Mouse (Mus musculus): ENCODE measurements around the gene Eef1akmt1.

The Eef1akmt1 gene

GRCm38 (mm10) chr14:57546131-57546530 lies 25.3 kb downstream of the Eef1akmt1 start:
- DNase-seq, result no peak

- no peak for DNase-seq
Observed at GRCm38 (mm10) chr14:57545526-57545925, 25.9 kb downstream of the Eef1akmt1 start.

GRCm38 (mm10) chr14:57543420-57544039 lies 27.9 kb downstream of the Eef1akmt1 start:
- DNase-seq, result no peak

- DNase-seq, result no peak
Observed at GRCm38 (mm10) chr14:57542231-57542630, 29.2 kb downstream of the Eef1akmt1 start.

- DNase-seq, result no peak
Observed at GRCm38 (mm10) chr14:57540683-57541082, 30.7 kb downstream of the Eef1akmt1 start.

GRCm38 (mm10) chr14:57537261-57538015 lies 34.0 kb downstream of the Eef1akmt1 start:
- no peak for DNase-seq

- no peak for DNase-seq
Observed at GRCm38 (mm10) chr14:57536820-57537219, 34.6 kb downstream of the Eef1akmt1 start.

- DNase-seq, result peak in 1 of 2 experiments; percentile 22
Observed at GRCm38 (mm10) chr14:57535646-57536045, 35.8 kb downstream of the Eef1akmt1 start.

- DNase-seq, result peak; percentile 14 to 28
Observed at GRCm38 (mm10) chr14:57534961-57535360, 36.5 kb downstream of the Eef1akmt1 start.

GRCm38 (mm10) chr14:57534346-57534745 lies 37.1 kb downstream of the Eef1akmt1 start:
- no peak for DNase-seq

GRCm38 (mm10) chr14:57533841-57534240 lies 37.6 kb downstream of the Eef1akmt1 start:
- no peak for DNase-seq

- DNase-seq, result peak; percentile 47 to 84
Observed at GRCm38 (mm10) chr14:57533214-57533613, 38.2 kb downstream of the Eef1akmt1 start.

GRCm38 (mm10) chr14:57532577-57532976 lies 38.8 kb downstream of the Eef1akmt1 start:
- DNase-seq, result no peak

GRCm38 (mm10) chr14:57529786-57530515 lies 41.5 kb downstream of the Eef1akmt1 start:
- DNase-seq, result no peak

- DNase-seq, result no peak
Observed at GRCm38 (mm10) chr14:57529086-57529785, 42.2 kb downstream of the Eef1akmt1 start.

- DNase-seq, result no peak
Observed at GRCm38 (mm10) chr14:57527598-57527997, 43.8 kb downstream of the Eef1akmt1 start.

- no peak for DNase-seq
Observed at GRCm38 (mm10) chr14:57527122-57527521, 44.3 kb downstream of the Eef1akmt1 start.

GRCm38 (mm10) chr14:57526050-57526623 lies 45.3 kb downstream of the Eef1akmt1 start:
- DNase-seq, result no peak

GRCm38 (mm10) chr14:57525388-57526049 lies 45.9 kb downstream of the Eef1akmt1 start:
- peak; percentile 76 to 86 for DNase-seq

GRCm38 (mm10) chr14:57524671-57525387 lies 46.6 kb downstream of the Eef1akmt1 start, which contains the start of gene Il17d:
Gene Il17d, plus strand, starts transcription at chr14:57524777.
- DNase-seq, result peak in 1 of 2 experiments; percentile 37

- DNase-seq, result no peak
Observed at GRCm38 (mm10) chr14:57523762-57524161, 47.6 kb downstream of the Eef1akmt1 start.
